Mouse (Mus musculus) small intestine, adult 2 months (tissue): ENCODE measurements around the gene Doc2g. TPM values are rescaled to one million over a fixed set of nuclear protein-coding genes. Genes with fewer than 3 reads are reported as not detected.

ENCODE experiments used
- H3K27ac ChIP-seq: fragments of 200-500 bp; 2 replicates; pipeline ENCODE4 v1.5.1; 2012; ENCODE audit warnings: low read depth, low read length, control low read depth, inconsistent platforms; ENCODE audit not compliant: insufficient read depth
- H3K27me3 ChIP-seq: fragments of 200-500 bp; 2 replicates; pipeline ENCODE4 v1.6.1; 2012; ENCODE audit warnings: mild to moderate bottlenecking, moderate library complexity, low read length, inconsistent platforms; ENCODE audit not compliant: control insufficient read depth, insufficient read depth
- H3K36me3 ChIP-seq: fragments of 200-500 bp; 2 replicates; pipeline ENCODE4 v1.6.1; 2012; ENCODE audit warnings: mild to moderate bottlenecking, low read length, control low read depth, inconsistent platforms; ENCODE audit not compliant: control insufficient read depth, insufficient read depth
- H3K4me1 ChIP-seq: fragments of 200-500 bp; 2 replicates; pipeline ENCODE4 v1.6.1; 2012; ENCODE audit warnings: low read length, inconsistent platforms, mixed read lengths; ENCODE audit not compliant: control insufficient read depth, insufficient read depth, insufficient read length
- H3K4me3 ChIP-seq: fragments of 200-500 bp; 2 replicates; pipeline ENCODE4 v1.5.1; 2012; ENCODE audit warnings: low read depth, mild to moderate bottlenecking, control low read depth, inconsistent platforms, low read length, moderate library complexity
- CTCF ChIP-seq: fragments of 200-500 bp; IDR thresholded peaks from 2 replicates; pipeline ENCODE4 v1.5.1; 2012; ENCODE audit warnings: low read depth, mild to moderate bottlenecking, control low read depth, inconsistent platforms, low read length, moderate library complexity, mixed read lengths; ENCODE audit not compliant: insufficient replicate concordance, insufficient read length; ENCODE audit errors: extremely low read depth
- POLR2A ChIP-seq: fragments of 200-500 bp; IDR thresholded peaks from 2 replicates; pipeline ENCODE4 v1.6.1; 2012; ENCODE audit warnings: low read depth, mild to moderate bottlenecking, control low read depth, inconsistent platforms, low read length, moderate library complexity
- WGBS: fragments of 180-500 bp; shearing (Covaris S2); methylation state at CpG from one replicate; pipeline ENCODE4 v1.1.7; 2018; 5-methylcytosine and 5-hydroxymethylcytosine counted together
- polyA plus RNA-seq: library from polyadenylated mRNA; depleted of rRNA; stranded (reverse); fragments of >200 nt; gene quantifications from 2 replicates; pipeline ENCODE4 v1.2.3, GENCODE M21; 2012

Doc2g gene
- polyA plus RNA-seq, 1 experiment = 8.2 TPM

DNA sequence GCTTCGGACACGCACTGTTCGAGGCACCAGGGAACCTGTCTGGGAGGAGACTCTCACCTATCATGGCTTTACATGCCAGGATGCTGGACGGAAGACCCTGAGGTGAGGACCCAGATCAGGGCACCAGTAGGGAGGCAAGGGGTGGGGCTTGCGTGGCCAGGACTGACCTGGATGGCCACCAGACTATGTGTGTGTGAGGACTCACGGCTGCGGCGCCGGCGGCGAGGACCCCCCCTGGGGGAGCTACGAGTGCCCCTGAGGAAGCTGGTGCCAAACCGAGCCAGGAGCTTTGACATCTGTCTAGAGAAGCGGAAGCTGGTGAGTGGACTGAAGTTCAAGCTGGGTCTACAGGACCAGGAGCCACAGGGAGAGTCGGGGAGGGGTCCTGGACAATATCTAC, 1.2 kb downstream of the Doc2g start:
- TF ChIP-seq CTCF (no peak), POLR2A (no peak)
- Histone ChIP-seq H3K4me1 (peaks cover 20% of the 10 kb centered on the region), H3K4me3 (no peak overlapping the region), H3K36me3 (peaks cover 35% of the 10 kb centered on the region), H3K27ac (no peak overlapping the region), H3K27me3 (no peaks in the 10 kb centered on the region)
- 92% methylated on average over 15 of the region's 15 CpGs for WGBS

DNA sequence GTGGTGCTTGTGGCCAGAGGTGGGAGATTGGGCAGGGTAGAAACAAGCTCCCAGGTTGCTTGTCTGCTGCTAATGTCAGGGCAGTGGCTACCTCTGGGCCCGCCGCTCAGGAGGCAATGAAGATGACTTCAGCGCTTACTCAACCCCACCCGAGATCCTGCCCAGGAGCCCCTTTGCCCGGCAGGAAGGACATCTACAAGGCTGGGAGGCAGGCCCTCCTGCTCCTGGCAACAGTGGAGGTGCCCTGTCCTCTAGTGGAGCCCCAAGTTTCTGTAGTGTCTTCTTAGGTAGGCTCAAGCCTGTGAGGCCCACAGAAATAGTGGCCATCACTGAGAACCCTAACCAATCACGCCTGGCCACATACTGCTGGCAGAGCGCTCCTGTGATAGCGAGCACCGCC, 2.0 kb downstream of the Doc2g start:
- WGBS = 87% methylated on average over 9 of the region's 9 CpGs

DNA sequence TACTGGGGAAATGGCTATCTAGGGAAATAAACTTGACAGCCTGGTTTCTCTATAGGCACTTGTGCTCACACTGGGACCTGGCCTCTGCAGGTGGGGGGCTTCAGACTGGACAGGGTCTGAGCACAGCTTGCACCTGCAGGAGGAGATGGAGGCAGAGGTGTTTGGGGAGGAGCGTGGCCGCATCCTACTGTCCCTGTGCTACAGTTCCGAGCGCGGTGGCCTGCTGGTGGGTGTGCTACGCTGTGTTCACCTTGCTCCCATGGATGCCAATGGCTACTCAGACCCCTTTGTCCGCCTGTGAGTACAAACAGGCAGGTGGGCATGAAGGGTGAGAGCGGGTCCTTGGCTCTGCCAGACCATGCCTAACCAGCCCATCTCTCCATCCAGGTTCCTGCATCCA, 2.9 kb downstream of the Doc2g start:
- H3K27me3 ChIP-seq = no peaks in the 10 kb centered on the region
- H3K27ac ChIP-seq = no peak overlapping the region
- H3K4me1 ChIP-seq = peaks cover 14% of the 10 kb centered on the region
- peaks cover 49% of the 10 kb centered on the region for H3K36me3 ChIP-seq
- 94% methylated on average over 8 of the region's 8 CpGs for WGBS
- TF ChIP-seq POLR2A (no peak), CTCF (no peak)
- no peak overlapping the region for H3K4me3 ChIP-seq

More for the DNA sequence above, 2.0 kb downstream of the Doc2g start:
- H3K27me3 ChIP-seq = no peaks in the 10 kb centered on the region
- H3K4me1 ChIP-seq = peaks cover 16% of the 10 kb centered on the region
- H3K36me3 ChIP-seq = peaks cover 42% of the 10 kb centered on the region
- H3K4me3 ChIP-seq = no peak overlapping the region
- TF ChIP-seq POLR2A = no peak
- TF ChIP-seq CTCF = no peak
- H3K27ac ChIP-seq = no peak overlapping the region

DNA sequence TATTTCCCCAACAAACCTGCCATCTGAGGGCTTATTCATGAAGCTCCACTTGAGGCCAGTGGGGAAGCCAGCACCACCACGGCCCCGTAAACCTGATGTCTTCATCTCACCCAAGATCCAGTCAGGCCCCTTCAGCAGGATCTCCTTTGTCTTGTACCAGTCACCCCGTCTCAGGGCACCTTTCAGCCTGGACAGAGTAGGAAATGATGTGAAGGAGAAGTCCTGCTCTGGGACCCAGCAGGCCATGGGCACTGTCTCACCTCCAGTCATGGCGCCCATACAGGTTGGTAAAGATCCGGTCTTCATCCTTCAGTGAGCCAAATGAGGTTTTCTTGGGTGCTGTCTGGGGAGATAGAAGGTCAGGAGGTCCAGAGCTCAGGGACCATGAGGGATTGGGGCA, 8.0 kb downstream of the Doc2g start:
- Histone ChIP-seq H3K27ac (no peak overlapping the region), H3K36me3 (peaks cover 46% of the 10 kb centered on the region), H3K27me3 (no peaks in the 10 kb centered on the region), H3K4me1 (peaks cover 6% of the 10 kb centered on the region; the same call in 1 of the 2 replicates), H3K4me3 (no peak overlapping the region)
- TF ChIP-seq CTCF = no peak
- TF ChIP-seq POLR2A = no peak
- 93% methylated on average over 5 of the region's 5 CpGs for WGBS

DNA sequence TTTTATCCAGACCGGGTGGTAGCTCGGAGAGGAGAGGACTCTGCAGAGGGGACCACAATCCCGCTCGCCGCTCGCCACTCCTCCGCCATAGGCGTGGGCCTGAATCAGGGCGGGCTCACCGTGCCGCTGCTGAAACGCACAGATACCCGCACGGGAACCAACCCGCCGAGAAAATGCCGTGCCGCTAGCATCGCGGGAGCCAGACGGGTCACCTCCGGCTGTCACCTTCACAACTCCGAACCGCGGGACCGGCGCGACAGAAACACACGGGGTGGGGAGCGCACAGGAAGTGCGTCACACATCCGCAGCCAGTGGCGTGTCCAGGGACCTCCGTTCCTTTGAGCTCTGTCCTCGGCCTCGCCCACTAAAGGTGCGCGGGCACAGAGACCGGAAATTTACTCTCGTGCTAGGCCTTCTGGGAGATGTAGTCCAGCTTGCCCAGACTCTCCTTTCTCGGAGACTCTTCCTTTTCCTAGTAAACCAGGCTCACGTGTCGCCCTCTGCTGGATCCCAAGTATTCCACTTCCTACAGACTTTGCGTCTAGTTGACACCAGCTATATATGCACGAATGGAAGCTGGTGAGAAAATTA, 9.4 kb downstream of the Doc2g start, which contains the start of gene Ndufv1:
Ndufv1 (minus strand) TSS at position 375 of the 591 bp plus-strand sequence.
- WGBS = under 1% methylated on average over 45 of the region's 45 CpGs
- TF ChIP-seq CTCF (peak; percentile 59; the same call in 1 of the 2 replicates), POLR2A (peak; percentile 70)
- peak within 1 kb of the TSS; percentile 93 for H3K4me3 ChIP-seq
- H3K36me3 ChIP-seq = peaks cover 34% of the 10 kb centered on the region
- H3K4me1 ChIP-seq = peaks cover 6% of the 10 kb centered on the region; the same call in 1 of the 2 replicates
- H3K27ac ChIP-seq = peak within 1 kb of the TSS; percentile 67
- H3K27me3 ChIP-seq = no peaks in the 10 kb centered on the region

DNA sequence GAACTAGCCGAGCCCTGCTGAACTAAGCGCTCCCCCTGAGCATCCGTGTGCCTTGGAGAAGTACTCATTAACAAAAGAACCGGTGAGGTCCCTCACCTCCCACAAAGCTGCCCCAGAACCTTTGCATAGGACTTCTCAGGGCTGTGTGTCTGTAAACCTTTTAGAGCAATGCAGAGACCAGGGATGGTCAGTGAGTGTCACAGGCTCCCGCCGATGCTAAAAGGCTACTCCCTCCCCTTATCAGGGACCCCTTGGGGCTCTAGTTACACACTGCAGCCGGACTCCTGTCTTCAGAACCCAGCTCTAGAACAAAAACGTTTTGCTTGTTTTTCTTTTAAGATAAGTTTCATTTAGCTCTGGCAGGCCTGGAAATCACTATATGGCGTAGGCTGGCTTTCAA, 10.0 kb downstream of the Doc2g start:
- Histone ChIP-seq H3K27me3 (no peaks in the 10 kb centered on the region), H3K4me1 (peaks cover 6% of the 10 kb centered on the region; the same call in 1 of the 2 replicates), H3K4me3 (peak overlapping the region; percentile 35), H3K27ac (no peak overlapping the region), H3K36me3 (peaks cover 29% of the 10 kb centered on the region)
- WGBS = 24% methylated on average over 9 of the region's 9 CpGs
- TF ChIP-seq CTCF (0 out of 2 replicates have a peak, but pooled peaks have one; percentile 0), POLR2A (no peak)

DNA sequence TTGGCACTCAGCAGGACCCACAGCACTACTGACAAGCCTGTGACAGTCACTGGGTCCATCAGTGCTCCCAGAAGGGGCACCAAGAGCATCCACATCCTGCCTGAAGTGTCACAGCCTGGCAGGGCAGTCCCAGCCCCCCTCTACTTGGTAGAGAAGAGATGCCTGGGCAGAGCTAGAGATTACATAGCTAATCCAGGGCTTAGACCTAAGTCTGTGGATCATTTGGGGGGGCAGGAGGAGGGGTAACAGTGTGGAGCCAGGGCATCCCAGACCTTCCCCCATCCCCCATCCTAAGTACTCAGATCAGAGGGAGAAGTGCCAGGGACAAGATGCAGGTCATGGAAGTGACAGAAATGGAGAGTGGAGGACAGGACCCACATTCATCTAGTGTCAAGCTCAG, 11.7 kb downstream of the Doc2g start:
- Histone ChIP-seq H3K27me3 (no peaks in the 10 kb centered on the region), H3K27ac (no peak overlapping the region), H3K4me3 (no peak overlapping the region), H3K36me3 (peaks cover 13% of the 10 kb centered on the region), H3K4me1 (peaks cover 13% of the 10 kb centered on the region; the same call in 1 of the 2 replicates)
- no peak for TF ChIP-seq CTCF
- no peak for TF ChIP-seq POLR2A
